9 mouse cellular contexts compared by ENCODE assay signal in genomic region chr19:5337975-5338374, GRCm38 (mm10). TPM values are rescaled to one million over a fixed set of nuclear protein-coding genes. Genes with fewer than 3 reads are reported as not detected.
DNase-seq lines count a peak whose midpoint lies in the region; ATAC-seq lines count a peak whose summit lies in the region.
"Had no signal": no experiment of that assay in that cellular context is flagged by ENCODE, and none has a peak within 500 bp of the region (broad histone marks: within the 10 kb centered on the region; RNA-seq: fewer than 3 reads in every experiment).

No protein-coding gene starts in this region.

- WGBS in midbrain, embryonic 14.5 days: 23% methylated on average over 5 of the region's 5 CpGs
- 22% methylated on average over 5 of the region's 5 CpGs for WGBS in midbrain, embryonic 13.5 days
- 16% methylated on average over 5 of the region's 5 CpGs for WGBS in liver, embryonic 13.5 days (ENCODE audit: insufficient replicate concordance)

- H3K4me1 ChIP-seq in midbrain, embryonic 14.5 days (ENCODE audit: control insufficient read depth, insufficient read depth, low read length): no peaks in the 10 kb centered on the region
- H3K4me1 ChIP-seq in midbrain, embryonic 13.5 days (replicated peaks): no peaks in the 10 kb centered on the region
- H3K4me1 ChIP-seq in liver, embryonic 13.5 days (replicated peaks): no peaks in the 10 kb centered on the region
- H3K4me1 ChIP-seq: limb, embryonic 13.5 days had no signal

- no peak overlapping the region for H3K4me3 ChIP-seq in midbrain, embryonic 14.5 days (replicated peaks; ENCODE audit: low read depth, low read length)
- no peak overlapping the region for H3K4me3 ChIP-seq in midbrain, embryonic 13.5 days (replicated peaks)
- no peak overlapping the region for H3K4me3 ChIP-seq in liver, embryonic 13.5 days (replicated peaks)
- H3K4me3 ChIP-seq: limb, embryonic 13.5 days had no signal

- H3K9me3 ChIP-seq in midbrain, embryonic 14.5 days (ENCODE audit: control insufficient read depth, low read length): no peaks in the 10 kb centered on the region
- H3K9me3 ChIP-seq in midbrain, embryonic 13.5 days: no peaks in the 10 kb centered on the region
- H3K9me3 ChIP-seq in liver, embryonic 13.5 days (replicated peaks): no peaks in the 10 kb centered on the region
- H3K9me3 ChIP-seq: limb, embryonic 13.5 days had no signal

- H3K27me3 ChIP-seq in midbrain, embryonic 14.5 days (ENCODE audit: control insufficient read depth, insufficient read depth, low read length): no peaks in the 10 kb centered on the region
- no peaks in the 10 kb centered on the region for H3K27me3 ChIP-seq in midbrain, embryonic 13.5 days
- H3K27me3 ChIP-seq in liver, embryonic 13.5 days: no peaks in the 10 kb centered on the region
- H3K27me3 ChIP-seq: limb, embryonic 13.5 days had no signal

- peak; percentile 82 for DNase-seq in midbrain, embryonic 14.5 days
- peak; percentile 54 for DNase-seq in c-Kit-negative CD71-positive TER-119-positive erythroid progenitor cells, embryonic 14.5 days (ENCODE audit: low read depth, low spot score)
- peak; percentile 30 to 90 for DNase-seq in frontal cortex, adult 2 months (ENCODE audit: extremely low spot score in 1 of 2, low spot score in 1 of 2)
- peak; percentile 90 for DNase-seq in kidney, postnatal 10 days
- peak; percentile 51 for DNase-seq in liver, embryonic 13.5 days
- DNase-seq in right cerebral cortex, adult 2 months (ENCODE audit: low spot score in 2 of 2): peak; percentile 78 to 82
- DNase-seq in urinary bladder, postnatal 10 days (ENCODE audit: low spot score): peak; percentile 37

- H3K36me3 ChIP-seq in midbrain, embryonic 14.5 days (ENCODE audit: control insufficient read depth, insufficient read depth, low read length): no peaks in the 10 kb centered on the region
- H3K36me3 ChIP-seq in midbrain, embryonic 13.5 days: no peaks in the 10 kb centered on the region
- H3K36me3 ChIP-seq in liver, embryonic 13.5 days: no peaks in the 10 kb centered on the region
- H3K36me3 ChIP-seq: limb, embryonic 13.5 days had no signal

- no peak overlapping the region for H3K9ac ChIP-seq in midbrain, embryonic 14.5 days (replicated peaks; ENCODE audit: low read length)
- H3K9ac ChIP-seq in midbrain, embryonic 13.5 days (replicated peaks): no peak overlapping the region
- no peak overlapping the region for H3K9ac ChIP-seq in liver, embryonic 13.5 days
- H3K9ac ChIP-seq: limb, embryonic 13.5 days had no signal

- H3K27ac ChIP-seq in midbrain, embryonic 14.5 days (replicated peaks; ENCODE audit: low read depth, low read length): no peak overlapping the region
- no peak overlapping the region for H3K27ac ChIP-seq in midbrain, embryonic 13.5 days
- H3K27ac ChIP-seq in liver, embryonic 13.5 days: no peak overlapping the region
- H3K27ac ChIP-seq: limb, embryonic 13.5 days had no signal

- no peak overlapping the region for H3K4me2 ChIP-seq in midbrain, embryonic 14.5 days (ENCODE audit: low read length)
- H3K4me2 ChIP-seq in midbrain, embryonic 13.5 days (replicated peaks): no peak overlapping the region
- H3K4me2 ChIP-seq in liver, embryonic 13.5 days: no peak overlapping the region
- H3K4me2 ChIP-seq: limb, embryonic 13.5 days had no signal

- ATAC-seq in midbrain, embryonic 14.5 days (ENCODE audit: low FRiP score, low TSS enrichment): no peak
- ATAC-seq in midbrain, embryonic 13.5 days: no peak
- no peak for ATAC-seq in liver, embryonic 13.5 days (ENCODE audit: low read depth)

RNA-seq across cellular contexts. Expression of gene Catsper1, which starts 2.4 kb away (rescaled TPM):
- not detected in 2 replicates for polyA plus RNA-seq in midbrain, embryonic 14.5 days (2014; fragmentation: Nextera tagmentation; extraction: Ambion mirVana)
- polyA plus RNA-seq in midbrain, embryonic 13.5 days (2015; fragmentation: Nextera tagmentation; extraction: Ambion mirVana): not detected in 2 replicates
- polyA plus RNA-seq in frontal cortex, adult 2 months (2012; rRNA removed): not detected in 2 replicates
- not detected in 2 replicates for polyA plus RNA-seq in liver, embryonic 13.5 days (2015; fragmentation: Nextera tagmentation; extraction: Ambion mirVana)
- polyA plus RNA-seq: limb, embryonic 13.5 days had no signal

RNA-seq across cellular contexts. Expression of gene Cst6, which starts 11.4 kb away (rescaled TPM):
- 7.7 and 8.4 TPM in 2 replicates for polyA plus RNA-seq in midbrain, embryonic 14.5 days (2014; fragmentation: Nextera tagmentation; extraction: Ambion mirVana)
- 4.5 and 5.8 TPM in 2 replicates for polyA plus RNA-seq in midbrain, embryonic 13.5 days (2015; fragmentation: Nextera tagmentation; extraction: Ambion mirVana)
- 9.6 and 10.2 TPM in 2 replicates for polyA plus RNA-seq in frontal cortex, adult 2 months (2012; rRNA removed)
- polyA plus RNA-seq in liver, embryonic 13.5 days (2015; fragmentation: Nextera tagmentation; extraction: Ambion mirVana): 0.34 and 0.39 TPM in 2 replicates

RNA-seq across cellular contexts. Expression of gene Eif1ad, which starts 28.6 kb away (rescaled TPM):
- 36.4 and 36.6 TPM in 2 replicates for polyA plus RNA-seq in midbrain, embryonic 14.5 days (2014; fragmentation: Nextera tagmentation; extraction: Ambion mirVana)
- polyA plus RNA-seq in midbrain, embryonic 13.5 days (2015; fragmentation: Nextera tagmentation; extraction: Ambion mirVana): 63.7 and 64.0 TPM in 2 replicates
- 25.4 and 27.0 TPM in 2 replicates for polyA plus RNA-seq in frontal cortex, adult 2 months (2012; rRNA removed)
- polyA plus RNA-seq in liver, embryonic 13.5 days (2015; fragmentation: Nextera tagmentation; extraction: Ambion mirVana): 39.6 and 42.6 TPM in 2 replicates

RNA-seq across cellular contexts. Expression of gene Banf1, which starts 29.0 kb away (rescaled TPM):
- polyA plus RNA-seq in midbrain, embryonic 14.5 days (2014; fragmentation: Nextera tagmentation; extraction: Ambion mirVana): 330 and 375 TPM in 2 replicates
- polyA plus RNA-seq in midbrain, embryonic 13.5 days (2015; fragmentation: Nextera tagmentation; extraction: Ambion mirVana): 366 and 375 TPM in 2 replicates
- polyA plus RNA-seq in frontal cortex, adult 2 months (2012; rRNA removed): 95.2 and 99.8 TPM in 2 replicates
- polyA plus RNA-seq in liver, embryonic 13.5 days (2015; fragmentation: Nextera tagmentation; extraction: Ambion mirVana): 337 and 338 TPM in 2 replicates

RNA-seq across cellular contexts. Expression of gene Gal3st3, which starts 39.8 kb away (rescaled TPM):
- polyA plus RNA-seq in midbrain, embryonic 14.5 days (2014; fragmentation: Nextera tagmentation; extraction: Ambion mirVana): 29.0 and 35.5 TPM in 2 replicates
- 29.3 and 33.6 TPM in 2 replicates for polyA plus RNA-seq in midbrain, embryonic 13.5 days (2015; fragmentation: Nextera tagmentation; extraction: Ambion mirVana)
- polyA plus RNA-seq in frontal cortex, adult 2 months (2012; rRNA removed): 61.5 and 70.3 TPM in 2 replicates
- polyA plus RNA-seq in liver, embryonic 13.5 days (2015; fragmentation: Nextera tagmentation; extraction: Ambion mirVana): 0.15 and 0.17 TPM in 2 replicates

Comparison
In these comparisons a context has a peak if more than half of its experiments do, and no peak if none do; other contexts are left out.
1. DNase-seq: peak in every context shown above with its lines; median percentile 90 in kidney, postnatal 10 days; 82 in midbrain, embryonic 14.5 days; 80 in right cerebral cortex, adult 2 months; 60 in frontal cortex, adult 2 months; 54 in c-Kit-negative CD71-positive TER-119-positive erythroid progenitor cells, embryonic 14.5 days; 51 in liver, embryonic 13.5 days; 37 in urinary bladder, postnatal 10 days.